Mouse (Mus musculus): ENCODE measurements around the gene Tef.

GRCm38 (mm10) chr15:81811599-81811996 is 9.4 kb downstream of the Tef start:
- no peak for TF ChIP-seq GATA1 (IDR thresholded peaks at IDR 0.05; ENCODE audit: borderline replicate concordance, low read length)
- no peak for TF ChIP-seq CTCF (IDR thresholded peaks at IDR 0.05; ENCODE audit: low read depth, low read length)
